Mouse (Mus musculus) frontal cortex, postnatal 14 days (tissue): ENCODE results near the gene Ism2.

Experiments used
- DNase-seq, 2 experiments: peaks; one replicate each; pipeline ENCODE4 v3.0.0; 2022; ENCODE audit warnings: low spot score in 2 of 2

Gene Ism2

GRCm38 (mm10) chr12:87230379-87230895 lies 69.1 kb downstream of the Ism2 start:
- DNase-seq, result no peak

- no peak for DNase-seq
Observed at GRCm38 (mm10) chr12:87229633-87230032, 69.9 kb downstream of the Ism2 start.
